In genomic region chr2:146502578-146503311, GRCm38 (mm10) we compare ENCODE assay signal across 8 mouse cellular contexts. TPM values are rescaled to one million over a fixed set of nuclear protein-coding genes. Genes with fewer than 3 reads are reported as not detected.
A peak's percentile ranks its signal among the peaks of the same experiment; 100 is the strongest.
DNase-seq lines count a peak whose midpoint lies in the region; ATAC-seq lines count a peak whose summit lies in the region.

No protein-coding gene starts in this region.

- WGBS in midbrain, embryonic 16.5 days: 65% methylated on average over 9 of the region's 9 CpGs

- DNase-seq in 416B (ENCODE audit: low read depth) (peak; percentile 38), adipocyte (ENCODE audit: low spot score) (peak; percentile 95)
- DNase-seq in frontal cortex, postnatal 36 days (ENCODE audit: low spot score in 2 of 2): peak; percentile 71 to 82
- peak; percentile 41 to 46 for DNase-seq in kidney, adult 8-10 months
- DNase-seq in left cerebral cortex, postnatal 25 days (ENCODE audit: low spot score in 2 of 2): peak; percentile 68 to 89
- no peak for DNase-seq in thymus, postnatal 10 days (ENCODE audit: low spot score in 2 of 2)
- DNase-seq in spleen, postnatal 36 days (ENCODE audit: low spot score in 2 of 2): no peak

- H3K27ac ChIP-seq in midbrain, embryonic 16.5 days (ENCODE audit: low read length): no peak overlapping the region

- no peaks in the 10 kb centered on the region for H3K27me3 ChIP-seq in midbrain, embryonic 16.5 days (ENCODE audit: control insufficient read depth, insufficient read depth, low read depth, low read length)

- H3K36me3 ChIP-seq in midbrain, embryonic 16.5 days (ENCODE audit: control insufficient read depth, insufficient read depth, low read length): no peaks in the 10 kb centered on the region

- no peaks in the 10 kb centered on the region for H3K9me3 ChIP-seq in midbrain, embryonic 16.5 days (replicated peaks; ENCODE audit: control insufficient read depth, low read length, poor library complexity, severe bottlenecking)

- H3K9ac ChIP-seq in midbrain, embryonic 16.5 days (ENCODE audit: low read depth, low read length): no peak overlapping the region

- H3K4me2 ChIP-seq in midbrain, embryonic 16.5 days (ENCODE audit: low read length): no peak overlapping the region

- ATAC-seq in midbrain, embryonic 16.5 days: 0 out of 2 replicates have a peak, but pooled peaks have one; percentile 50

- H3K4me3 ChIP-seq in midbrain, embryonic 16.5 days (ENCODE audit: low read depth, low read length): no peak overlapping the region

- intact Hi-C loops in left cerebral cortex, postnatal 25 days (cut with DNase I): no loop called here

- peaks cover 5% of the 10 kb centered on the region; the same call in 1 of the 2 replicates for H3K4me1 ChIP-seq in midbrain, embryonic 16.5 days (ENCODE audit: control insufficient read depth, insufficient read depth, low read length)

RNA-seq across cellular contexts. Expression of gene Ralgapa2, which starts 9.4 kb away (rescaled TPM):
- 10 to 100 TPM; 20.2 to 24.5 TPM for total RNA-seq in left cerebral cortex, postnatal 25 days (2021)
- 12.4 and 13.1 TPM in 2 replicates for polyA plus RNA-seq in midbrain, embryonic 16.5 days (2015; fragmentation: Nextera tagmentation; extraction: Ambion mirVana)

Comparison
In these comparisons a context has a peak if more than half of its experiments do, and no peak if none do; other contexts are left out.
1. DNase-seq: peak in 416B (single experiment), adipocyte (single experiment), frontal cortex, postnatal 36 days (2 of 2), kidney, adult 8-10 months (2 of 2) and left cerebral cortex, postnatal 25 days (2 of 2); none in thymus, postnatal 10 days (0 of 2) and spleen, postnatal 36 days (0 of 2).